Mouse (Mus musculus) forebrain, embryonic 14.5 days (tissue): ENCODE data around the gene Med24. TPM values are rescaled to one million over a fixed set of nuclear protein-coding genes. Genes with fewer than 3 reads are reported as not detected.
A peak's percentile ranks its signal among the peaks of the same experiment; 100 is the strongest.
"Not testable (repeated sequence)": the region's sequence is repeated elsewhere in the genome, so short reads cannot be mapped to it uniquely, and the experiment has no call there.

Experiments
- ATAC-seq: fragments of 200-750 bp; cut with Nextera tagmentation; 2 replicates; pipeline ENCODE4 v1.8.0; 2017; ENCODE audit warnings: mild to moderate bottlenecking, moderate library complexity
- DNase-seq: peaks from one replicate; pipeline ENCODE4 v3.0.0-alpha.2; 2015; ENCODE audit warnings: low spot score
- H3K27ac ChIP-seq: fragments of 300-500 bp; sonication (generic); 2 replicates; pipeline ENCODE4 v1.5.1; 2014; ENCODE audit warnings: low read depth, mild to moderate bottlenecking, control low read depth, low read length, moderate library complexity
- H3K27me3 ChIP-seq: fragments of 300-500 bp; sonication (generic); replicated peaks from 2 replicates; pipeline ENCODE4 v1.6.1; 2014; ENCODE audit warnings: low read length, control low read depth, mixed read lengths; ENCODE audit not compliant: control insufficient read depth, insufficient read depth
- H3K36me3 ChIP-seq: fragments of 300-500 bp; sonication (generic); 2 replicates; pipeline ENCODE4 v1.6.1; 2014; ENCODE audit warnings: low read length, control low read depth; ENCODE audit not compliant: control insufficient read depth, insufficient read depth
- H3K4me1 ChIP-seq: fragments of 300-500 bp; sonication (generic); 2 replicates; pipeline ENCODE4 v1.6.1; 2014; ENCODE audit warnings: antibody characterized with exemption, low read length, control low read depth; ENCODE audit not compliant: control insufficient read depth, insufficient read depth
- H3K4me2 ChIP-seq: fragments of 300-500 bp; sonication (generic); 2 replicates; pipeline ENCODE4 v1.6.1; 2014; ENCODE audit warnings: mild to moderate bottlenecking, control low read depth, low read length
- H3K4me3 ChIP-seq: fragments of 300-500 bp; sonication (generic); 2 replicates; pipeline ENCODE4 v1.5.1; 2014; ENCODE audit warnings: low read depth, low read length, control low read depth
- H3K9ac ChIP-seq: fragments of 300-500 bp; sonication (generic); 2 replicates; pipeline ENCODE4 v1.6.1; 2014; ENCODE audit warnings: mild to moderate bottlenecking, low read length, control low read depth, moderate library complexity
- H3K9me3 ChIP-seq: fragments of 300-500 bp; sonication (generic); replicated peaks from 2 replicates; pipeline ENCODE4 v1.6.1; 2016; ENCODE audit warnings: low read length, control low read depth, mixed read lengths; ENCODE audit not compliant: control insufficient read depth
- WGBS: fragments of 180-500 bp; shearing (Covaris S2); extraction: QIAGEN DNeasy Blood & Tissue Kit; methylation state at CpG from one replicate; pipeline ENCODE4 v1.1.7; 2014; 5-methylcytosine and 5-hydroxymethylcytosine counted together
- polyA plus RNA-seq: library from polyadenylated mRNA; unstranded; fragments of >200 nt; fragmentation: Nextera tagmentation; extraction: Ambion mirVana; gene quantifications from 2 replicates; pipeline ENCODE4 v1.2.1, GENCODE M21; 2014

The Med24 gene
- polyA plus RNA-seq, 1 experiment from 2014 or later: 76.0 TPM

DNA sequence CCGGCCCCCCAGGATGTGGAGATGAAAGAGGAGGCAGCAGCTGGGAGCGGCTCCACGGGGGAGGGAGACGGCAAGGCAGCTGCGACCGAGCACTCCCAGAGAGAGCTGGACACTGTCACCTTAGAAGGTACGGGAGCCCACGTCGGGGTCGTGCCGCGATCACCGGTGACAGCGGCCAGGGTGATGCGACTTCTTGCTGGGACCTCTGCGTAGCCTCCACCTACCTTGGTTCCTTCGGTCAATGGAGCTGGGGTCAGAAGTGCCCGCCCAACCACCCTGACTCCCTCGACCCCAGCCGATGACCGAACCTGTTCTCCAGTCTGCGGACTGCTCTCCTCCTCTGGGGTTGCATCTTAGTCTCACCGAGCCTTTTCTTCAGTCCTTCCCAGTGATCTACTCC lies 46.4 kb downstream of the Med24 start:
- DNase-seq (no peak), ATAC-seq (peak; percentile 24)
- no peaks in the 10 kb centered on the region for H3K9me3 ChIP-seq
- peak overlapping the region; percentile 99 for H3K4me3 ChIP-seq
- 0% methylated on average over 23 of the region's 23 CpGs for WGBS
- peak overlapping the region; percentile 99 for H3K9ac ChIP-seq
- peaks cover 28% of the 10 kb centered on the region for H3K36me3 ChIP-seq
- no peaks in the 10 kb centered on the region for H3K27me3 ChIP-seq
- H3K4me1 ChIP-seq: peaks cover 8% of the 10 kb centered on the region
- peak overlapping the region; percentile 54; the same call in 1 of the 2 replicates for H3K27ac ChIP-seq
- peak overlapping the region; percentile 86 for H3K4me2 ChIP-seq

DNA sequence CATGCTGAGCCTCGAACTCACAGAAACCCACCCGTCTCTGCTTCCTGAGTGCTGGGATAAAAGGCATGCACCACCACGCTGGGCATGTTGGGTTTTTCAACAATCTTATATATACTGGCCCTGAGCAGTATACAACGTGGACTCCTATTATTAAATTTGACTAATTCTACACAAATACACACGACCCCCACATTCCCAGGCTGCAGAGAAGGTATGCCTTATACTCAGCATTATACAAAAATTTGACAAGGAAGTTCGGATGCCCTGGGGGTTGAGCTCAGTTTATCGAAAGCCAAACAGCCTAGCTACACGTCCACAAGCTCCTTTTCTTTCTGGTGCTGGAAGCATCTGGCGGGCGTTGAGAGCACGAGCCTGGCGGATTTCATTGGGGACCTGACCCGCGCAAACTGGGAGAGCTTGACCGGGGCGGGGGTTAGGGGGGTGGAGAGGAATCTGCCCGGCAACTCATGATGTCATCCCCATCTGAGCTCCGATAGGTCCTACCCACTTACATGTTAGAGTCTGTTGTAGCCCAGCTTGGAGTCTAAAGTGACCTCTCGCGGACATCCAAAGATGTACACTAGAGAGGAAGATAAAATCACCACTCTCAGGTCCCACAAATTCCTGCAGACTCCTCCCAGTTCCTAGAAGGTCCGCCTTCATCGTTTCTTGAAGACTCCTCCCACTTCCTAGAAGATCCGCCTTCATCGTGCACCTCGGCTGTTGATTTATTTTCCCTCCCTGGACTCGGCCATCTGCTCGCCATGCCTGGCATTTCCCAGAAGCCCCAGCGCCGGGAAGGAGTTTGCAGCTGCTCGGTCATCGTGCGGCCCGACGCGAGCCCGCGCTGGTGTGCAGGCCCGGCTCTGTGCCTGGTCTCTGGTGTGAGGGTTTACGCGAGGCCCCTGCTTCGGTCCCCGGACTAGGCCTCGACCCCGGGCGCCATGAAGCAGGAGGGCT lies 47.2 kb downstream of the Med24 start, which contains the start of gene Psmd3:
Gene Psmd3, plus strand, starts transcription at position 769 of the 960 bp plus-strand sequence.
- 5% methylated on average over 45 of the region's 45 CpGs for WGBS
- Histone ChIP-seq H3K36me3 (peaks cover 20% of the 10 kb centered on the region), H3K9me3 (no peaks in the 10 kb centered on the region)

DNA sequence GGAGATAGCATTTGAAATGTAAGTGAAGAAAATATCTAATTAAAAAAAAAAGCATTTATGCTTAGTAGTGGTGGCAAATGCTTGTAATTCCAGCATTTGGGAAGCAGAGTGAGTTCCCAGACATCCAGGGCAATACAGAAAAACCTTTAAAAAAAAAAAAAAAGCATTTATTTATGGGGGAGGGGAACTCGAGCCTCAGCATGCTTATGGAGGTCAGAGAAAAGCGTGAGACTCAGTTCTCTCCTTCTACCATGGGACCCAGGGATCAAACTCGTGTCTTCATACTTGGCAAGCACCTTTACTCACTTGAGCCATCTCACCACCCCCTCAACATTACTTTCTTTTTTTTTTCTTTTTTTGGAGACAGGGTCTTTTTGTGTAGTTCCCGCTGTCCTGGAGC lies 48.0 kb downstream of the Med24 start:
- Histone ChIP-seq H3K9ac (no peak overlapping the region), H3K9me3 (no peaks in the 10 kb centered on the region), H3K4me1 (peaks cover 8% of the 10 kb centered on the region), H3K4me2 (no peak overlapping the region), H3K27ac (no peak overlapping the region), H3K4me3 (no peak overlapping the region), H3K27me3 (no peaks in the 10 kb centered on the region), H3K36me3 (peaks cover 11% of the 10 kb centered on the region)
- WGBS: 76% methylated on average over 4 of the region's 4 CpGs
- no peak for DNase-seq
- no peak for ATAC-seq

More for the DNA sequence above, 47.2 kb downstream of the Med24 start, which contains the start of gene Psmd3:
- DNase-seq: peak; percentile 98
- H3K4me1 ChIP-seq: peaks cover 8% of the 10 kb centered on the region
- peak within 1 kb of the TSS; percentile 86 for H3K4me2 ChIP-seq
- peak within 1 kb of the TSS; percentile 99 for H3K4me3 ChIP-seq
- peak; percentile 95 for ATAC-seq
- peak within 1 kb of the TSS; percentile 99 for H3K9ac ChIP-seq
- H3K27ac ChIP-seq: peak within 1 kb of the TSS; percentile 72
- H3K27me3 ChIP-seq: no peaks in the 10 kb centered on the region

DNA sequence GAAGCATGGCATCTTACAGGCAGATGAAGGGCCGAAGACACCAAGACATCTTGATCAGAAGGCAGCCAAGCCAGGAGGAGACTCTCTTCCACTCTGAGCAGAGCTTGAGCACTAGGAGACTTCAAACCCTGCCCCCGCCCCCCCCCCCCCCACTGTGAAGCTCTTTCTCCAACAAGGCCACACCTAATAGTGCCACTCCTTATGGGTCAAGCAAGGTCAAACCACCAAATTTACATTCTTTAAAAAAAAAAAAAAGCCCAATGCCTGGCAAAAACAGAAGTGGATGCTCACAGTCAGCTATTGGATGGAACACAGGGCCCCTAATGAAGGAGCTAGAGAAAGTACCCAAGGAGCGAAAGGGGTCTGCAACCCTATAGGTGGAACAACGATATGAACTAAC lies 48.6 kb downstream of the Med24 start:
- not testable (repeated sequence) for H3K27ac ChIP-seq, H3K9me3 ChIP-seq, DNase-seq, H3K36me3 ChIP-seq, H3K4me1 ChIP-seq, H3K4me3 ChIP-seq, H3K9ac ChIP-seq, ATAC-seq, H3K27me3 ChIP-seq, H3K4me2 ChIP-seq
- 91% methylated on average over 4 of the region's 4 CpGs for WGBS

DNA sequence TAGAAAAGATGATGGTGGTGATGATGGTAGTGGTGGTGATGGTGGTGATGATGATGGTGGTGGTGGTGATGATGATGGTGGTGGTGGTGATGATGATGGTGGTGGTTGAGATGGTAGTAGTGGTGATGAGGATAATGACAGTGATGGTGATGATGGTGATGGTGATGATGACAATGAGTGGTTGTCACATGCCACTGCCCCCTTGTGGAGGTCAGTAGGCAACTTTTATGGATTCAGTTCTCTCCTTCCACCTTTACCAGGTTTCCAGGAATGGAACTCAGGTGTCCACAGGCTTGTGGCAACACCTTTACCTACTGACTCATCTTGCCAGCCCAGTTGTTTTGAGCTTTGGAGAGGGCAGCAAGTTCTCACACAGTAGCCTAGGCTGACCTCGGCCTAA lies 49.2 kb downstream of the Med24 start:
- Histone ChIP-seq H3K4me3 (no peak overlapping the region), H3K36me3 (no peaks in the 10 kb centered on the region), H3K9me3 (no peaks in the 10 kb centered on the region), H3K4me1 (peaks cover 8% of the 10 kb centered on the region), H3K4me2 (no peak overlapping the region), H3K27me3 (no peaks in the 10 kb centered on the region), H3K27ac (no peak overlapping the region), H3K9ac (no peak overlapping the region)
- no peak for ATAC-seq
- DNase-seq: no peak
- 92% methylated on average over 1 of the region's 1 CpGs for WGBS

DNA sequence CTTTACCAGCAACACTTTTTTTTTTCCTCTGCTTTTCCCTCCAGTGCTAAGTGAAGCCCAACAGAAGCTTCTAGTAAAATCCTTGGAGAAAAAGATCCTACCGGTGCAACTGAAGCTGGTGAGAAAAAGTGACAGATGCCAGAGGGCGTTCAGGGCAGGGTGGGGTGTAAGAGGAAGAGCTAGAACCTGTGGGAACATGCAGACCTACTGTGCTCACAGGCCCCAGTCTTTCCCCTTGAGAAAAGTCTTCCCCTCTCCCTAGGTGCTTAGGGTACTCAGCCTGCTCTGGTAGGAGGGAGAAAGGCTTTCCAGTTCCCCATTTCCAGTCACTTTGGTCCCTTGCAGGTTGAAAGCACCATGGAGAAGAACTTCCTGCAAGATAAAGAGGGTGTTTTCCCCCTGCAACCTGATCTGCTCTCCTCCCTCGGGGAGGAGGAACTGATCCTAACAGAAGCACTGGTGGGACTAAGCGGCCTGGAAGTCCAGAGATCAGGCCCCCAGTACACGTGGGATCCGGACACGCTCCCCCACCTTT lies 53.3 kb downstream of the Med24 start:
- no peaks in the 10 kb centered on the region for H3K4me1 ChIP-seq
- H3K4me3 ChIP-seq: no peak overlapping the region
- WGBS: 52% methylated on average over 7 of the region's 7 CpGs
- H3K36me3 ChIP-seq: no peaks in the 10 kb centered on the region
- H3K27me3 ChIP-seq: no peaks in the 10 kb centered on the region
- no peak overlapping the region for H3K4me2 ChIP-seq
- no peak overlapping the region for H3K27ac ChIP-seq
- no peak for ATAC-seq
- no peak for DNase-seq
- no peak overlapping the region for H3K9ac ChIP-seq
- H3K9me3 ChIP-seq: no peaks in the 10 kb centered on the region

DNA sequence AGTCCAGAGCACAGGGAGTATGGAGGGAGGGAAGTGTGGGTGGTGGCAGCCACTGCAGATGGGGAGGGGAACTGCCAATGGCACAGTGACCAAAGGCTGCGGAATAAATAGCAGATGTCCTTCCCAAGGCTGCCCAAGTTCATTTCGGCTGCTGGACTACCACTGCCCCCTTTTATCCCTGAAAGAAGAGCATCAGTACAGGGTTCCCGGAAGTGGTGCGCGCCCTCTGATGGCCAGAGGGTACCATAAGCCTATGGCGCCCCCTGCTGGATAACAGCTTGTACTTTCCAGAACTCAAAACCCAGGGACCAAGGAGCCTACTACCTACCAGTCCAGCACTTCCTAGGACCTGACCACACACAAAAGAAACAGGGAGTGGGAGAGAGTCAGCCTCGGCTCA lies 56.1 kb downstream of the Med24 start:
- ATAC-seq, H3K9me3 ChIP-seq, H3K27me3 ChIP-seq, H3K36me3 ChIP-seq, H3K27ac ChIP-seq, H3K4me1 ChIP-seq, H3K4me3 ChIP-seq, H3K9ac ChIP-seq, H3K4me2 ChIP-seq: not testable (repeated sequence)
- peak; percentile 64 for DNase-seq
- WGBS: 2% methylated on average over 6 of the region's 7 CpGs

DNA sequence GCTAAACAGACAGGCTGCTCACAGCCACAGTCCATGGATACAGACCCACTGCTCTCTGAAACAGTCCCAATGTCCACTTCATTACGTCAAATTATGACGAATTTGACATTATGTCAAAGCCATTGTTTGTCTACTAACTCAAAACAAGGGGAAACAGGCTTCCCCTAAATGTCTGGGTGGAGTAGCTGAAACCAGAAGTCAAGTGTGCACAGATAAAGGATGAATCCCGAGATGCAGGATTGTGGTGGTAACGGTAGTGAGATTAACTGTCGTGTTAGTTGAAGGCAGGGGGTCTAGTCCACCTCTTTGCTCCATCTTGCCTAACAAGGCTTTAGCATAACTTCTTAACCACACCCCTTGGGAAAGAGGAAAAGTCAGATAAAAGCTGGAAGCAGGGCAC lies 56.8 kb downstream of the Med24 start:
- WGBS: 88% methylated on average over 5 of the region's 5 CpGs
- no peak for ATAC-seq

DNA sequence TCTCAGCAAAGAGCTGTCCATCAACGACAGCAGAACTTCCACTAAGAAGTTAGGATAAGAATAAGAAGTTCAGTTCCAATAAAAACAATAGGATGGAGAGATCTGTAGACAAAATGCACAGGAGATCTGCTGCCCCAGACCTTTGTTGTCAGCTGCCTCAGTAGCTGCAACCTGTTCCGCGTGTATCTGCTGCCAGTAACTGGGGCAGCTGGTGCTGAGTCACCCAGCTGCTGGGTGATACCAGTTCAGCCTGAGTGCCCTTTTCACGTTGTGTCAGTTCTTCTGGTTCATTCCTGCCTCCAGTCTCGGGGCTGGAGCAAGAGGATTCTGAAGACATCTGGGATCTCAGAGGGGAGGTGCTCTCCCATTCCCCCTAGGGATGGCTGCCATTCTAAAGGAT lies 57.4 kb downstream of the Med24 start:
- Histone ChIP-seq H3K4me1 (no peaks in the 10 kb centered on the region), H3K9me3 (no peaks in the 10 kb centered on the region), H3K27ac (no peak overlapping the region), H3K36me3 (no peaks in the 10 kb centered on the region), H3K9ac (no peak overlapping the region), H3K4me3 (no peak overlapping the region), H3K27me3 (no peaks in the 10 kb centered on the region), H3K4me2 (no peak overlapping the region)
- DNase-seq (no peak), ATAC-seq (no peak)
- 65% methylated on average over 5 of the region's 5 CpGs for WGBS

More for the DNA sequence above, 56.8 kb downstream of the Med24 start:
- Histone ChIP-seq H3K27ac (no peak overlapping the region), H3K9ac (no peak overlapping the region), H3K4me3 (no peak overlapping the region), H3K4me2 (no peak overlapping the region), H3K9me3 (no peaks in the 10 kb centered on the region), H3K4me1 (no peaks in the 10 kb centered on the region), H3K27me3 (no peaks in the 10 kb centered on the region), H3K36me3 (no peaks in the 10 kb centered on the region)
- no peak for DNase-seq
